18 mouse cellular contexts compared by ENCODE assay signal in the genomic region with DNA sequence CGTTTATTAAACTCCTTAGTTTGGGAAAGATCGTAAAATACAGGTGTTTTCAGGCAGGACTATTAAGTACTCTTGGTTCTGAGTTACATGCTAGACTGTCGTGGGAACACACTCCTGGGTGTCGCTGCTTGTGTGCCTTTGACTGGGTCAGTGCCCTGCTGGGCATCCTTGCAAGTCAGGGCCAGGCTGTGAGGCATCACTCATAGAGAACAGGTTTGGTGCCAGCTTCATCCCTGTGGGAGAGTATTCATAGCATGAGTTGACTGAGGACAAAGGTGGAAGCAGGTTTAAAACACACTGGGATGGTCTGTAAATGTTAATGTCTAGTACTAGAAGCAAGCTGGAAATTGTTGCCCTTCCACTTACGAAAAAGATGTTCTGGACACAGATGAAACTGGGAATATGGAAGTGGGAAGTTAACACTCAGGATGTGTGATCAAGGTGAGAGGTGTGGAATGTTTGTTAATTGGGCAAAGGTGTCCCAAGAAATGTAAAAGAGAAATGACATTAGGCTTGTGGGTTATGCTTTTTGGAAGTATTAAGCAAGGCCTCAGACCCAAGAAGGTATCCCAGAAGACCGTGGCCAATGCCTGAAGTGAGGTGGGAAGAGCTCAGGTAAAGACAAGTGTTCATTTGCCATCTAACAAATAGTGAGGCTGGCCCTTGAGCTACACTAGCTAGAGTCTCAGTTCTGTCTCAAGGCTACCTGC. TPM values are rescaled to one million over a fixed set of nuclear protein-coding genes. Genes with fewer than 3 reads are reported as not detected.
DNase-seq lines count a peak whose midpoint lies in the region; ATAC-seq and TF ChIP-seq lines count a peak whose summit lies in the region.
"Had no signal": no experiment of that assay in that cellular context is flagged by ENCODE, and none has a peak within 500 bp of the region (broad histone marks: within the 10 kb centered on the region; RNA-seq: fewer than 3 reads in every experiment).

No protein-coding gene starts in this region.

- no peaks in the 10 kb centered on the region for H3K9me3 ChIP-seq in MEL (replicated peaks; ENCODE audit: insufficient read depth, low read length)
- no peaks in the 10 kb centered on the region for H3K9me3 ChIP-seq in liver, embryonic 16.5 days (replicated peaks; ENCODE audit: control insufficient read depth, low read length)
- H3K9me3 ChIP-seq: embryonic facial prominence, embryonic 13.5 days; forebrain, embryonic 12.5 days; neural tube, embryonic 13.5 days had no signal

- no peak overlapping the region for H3K9ac ChIP-seq in heart, adult 2 months (ENCODE audit: low read depth, low read length)
- no peak overlapping the region for H3K9ac ChIP-seq in MEL (ENCODE audit: control insufficient read depth, low read depth, low read length, poor library complexity, severe bottlenecking)
- no peak overlapping the region for H3K9ac ChIP-seq in liver, embryonic 16.5 days (ENCODE audit: low read depth, low read length)
- H3K9ac ChIP-seq: embryonic facial prominence, embryonic 13.5 days; forebrain, embryonic 12.5 days had no signal

- no peak for ATAC-seq in liver, embryonic 16.5 days (ENCODE audit: low read depth)

- no peaks in the 10 kb centered on the region for H3K27me3 ChIP-seq in heart, adult 2 months (ENCODE audit: control insufficient read depth, insufficient read depth, low read length)
- H3K27me3 ChIP-seq in MEL (ENCODE audit: control insufficient read depth in 1 of 2, insufficient read depth in 2 of 2, low read length in 2 of 2): no peaks in the 10 kb centered on the region
- no peaks in the 10 kb centered on the region for H3K27me3 ChIP-seq in liver, embryonic 16.5 days (ENCODE audit: control insufficient read depth, insufficient read depth, low read depth, low read length)
- H3K27me3 ChIP-seq: embryonic facial prominence, embryonic 13.5 days; forebrain, embryonic 12.5 days; neural tube, embryonic 13.5 days had no signal

- H3K79me2 ChIP-seq in heart, adult 2 months (replicated peaks; ENCODE audit: control insufficient read depth, insufficient read depth, low read length): 0 out of 2 replicates have a peak, but pooled peaks cover 1% of the 10 kb centered on the region
- peaks cover 25% of the 10 kb centered on the region for H3K79me2 ChIP-seq in MEL (ENCODE audit: control insufficient read depth, insufficient read depth, low read length, poor library complexity)

- peak overlapping the region; percentile 87; the same call in 1 of the 2 replicates for H3K4me2 ChIP-seq in liver, embryonic 16.5 days (ENCODE audit: low read depth, low read length)
- H3K4me2 ChIP-seq: forebrain, embryonic 12.5 days had no signal

- no peak for TF ChIP-seq CTCF in heart, adult 2 months (IDR thresholded peaks at IDR 0.05)
- TF ChIP-seq CTCF in MEL (IDR thresholded peaks at IDR 0.05 in 2 of 3, conservative IDR thresholded peaks at IDR 0.05 in 1 of 3; ENCODE audit: control insufficient read depth in 1 of 3, insufficient read depth in 1 of 3, low read depth in 2 of 3, low read length in 3 of 3, poor library complexity in 1 of 3, severe bottlenecking in 1 of 3): no peak

- 92% methylated on average over 6 of the region's 6 CpGs for WGBS in heart, adult 2 months
- WGBS in liver, embryonic 16.5 days (ENCODE audit: insufficient replicate concordance): 88% methylated on average over 6 of the region's 6 CpGs

- no peak for DNase-seq in heart, adult 2 months
- no peak for DNase-seq in heart, adult 9 months (ENCODE audit: low spot score in 2 of 2)
- DNase-seq in 3T3-L1 (ENCODE audit: low read depth, low spot score) (peak; percentile 33), MEL (ENCODE audit: low read depth, low spot score) (peak; percentile 28)
- DNase-seq in left cerebral cortex, adult 9 months (ENCODE audit: low spot score in 2 of 2): no peak
- no peak for DNase-seq in embryo, embryonic 11 days
- DNase-seq: adrenal gland, postnatal 10 days; cerebellum, postnatal 36 days; kidney, adult 11 months; kidney, postnatal 36 days; layer of hippocampus, postnatal 36 days; lung, postnatal 14 days; midbrain, embryonic 14.5 days; right cerebral cortex, adult 18-20 months had no signal

- H3K27ac ChIP-seq in heart, adult 2 months: no peak overlapping the region
- H3K27ac ChIP-seq in MEL (ENCODE audit: control insufficient read depth, low read depth, low read length): no peak overlapping the region
- peak overlapping the region; percentile 0 for H3K27ac ChIP-seq in liver, embryonic 16.5 days (ENCODE audit: low read length)
- H3K27ac ChIP-seq: embryonic facial prominence, embryonic 13.5 days; forebrain, embryonic 12.5 days; neural tube, embryonic 13.5 days had no signal

- TF ChIP-seq RAD21 in MEL (IDR thresholded peaks at IDR 0.05; ENCODE audit: low read depth, low read length): no peak

- no peak overlapping the region for H3K4me3 ChIP-seq in heart, adult 2 months
- no peak overlapping the region for H3K4me3 ChIP-seq in MEL (ENCODE audit: control insufficient read depth in 1 of 2, insufficient read depth in 1 of 2, low read depth in 2 of 2, low read length in 2 of 2)
- 0 out of 2 replicates have a peak overlapping the region, but pooled peaks have one; percentile 11 for H3K4me3 ChIP-seq in liver, embryonic 16.5 days (ENCODE audit: low read depth, low read length)
- H3K4me3 ChIP-seq: embryonic facial prominence, embryonic 13.5 days; forebrain, embryonic 12.5 days; neural tube, embryonic 13.5 days had no signal

- H3K36me3 ChIP-seq in heart, adult 2 months (ENCODE audit: control insufficient read depth, insufficient read depth, low read length): peaks cover 10% of the 10 kb centered on the region
- peaks cover 14 to 36% of the 10 kb centered on the region in 2 experiments for H3K36me3 ChIP-seq in MEL (ENCODE audit: control insufficient read depth in 1 of 2, insufficient read depth in 2 of 2, low read length in 2 of 2)
- H3K36me3 ChIP-seq in liver, embryonic 16.5 days (ENCODE audit: control insufficient read depth, insufficient read depth): peaks cover 30% of the 10 kb centered on the region

- 0 out of 2 replicates have a peak, but pooled peaks have one; percentile 9 for TF ChIP-seq EP300 in heart, adult 2 months (IDR thresholded peaks at IDR 0.05; ENCODE audit: insufficient read depth, low read depth, low read length)
- TF ChIP-seq EP300 in MEL (IDR thresholded peaks at IDR 0.05; ENCODE audit: low read depth in 1 of 2, low read length in 2 of 2): no peak

- H3K4me1 ChIP-seq in heart, adult 2 months (ENCODE audit: control insufficient read depth, insufficient read depth, low read length): peaks cover 11% of the 10 kb centered on the region
- peaks cover 14 to 32% of the 10 kb centered on the region in 2 experiments for H3K4me1 ChIP-seq in MEL (ENCODE audit: control insufficient read depth in 1 of 2, insufficient read depth in 2 of 2, low read length in 2 of 2)
- H3K4me1 ChIP-seq in liver, embryonic 16.5 days (ENCODE audit: control insufficient read depth, low read depth, low read length): peaks cover 56% of the 10 kb centered on the region

- TF ChIP-seq POLR2A in heart, adult 2 months (IDR thresholded peaks at IDR 0.05; ENCODE audit: insufficient read depth, low read depth, low read length): peak; percentile 25; the same call in 1 of the 2 replicates
- peak in 1 of 2 experiments; percentile 65; a peak in 1 of 4 replicates for TF ChIP-seq POLR2A in MEL (IDR thresholded peaks at IDR 0.05; ENCODE audit: control insufficient read depth in 1 of 2, insufficient read depth in 1 of 2, low read depth in 1 of 2, low read length in 2 of 2, poor library complexity in 1 of 2)

- intact Hi-C loops in heart, adult 2 months (cut with DNase I): no loop called here

TF ChIP-seq in MEL, 35 proteins besides CTCF, POLR2A, EP300 and RAD21 (continues in another document):
- TF ChIP-seq MEF2A (IDR thresholded peaks at IDR 0.05; ENCODE audit: extremely low read depth, insufficient replicate concordance, low read depth, low read length, poor library complexity, severe bottlenecking): no peak
- TF ChIP-seq BHLHE40 (IDR thresholded peaks at IDR 0.05; ENCODE audit: borderline replicate concordance, low read depth, low read length): no peak
- TF ChIP-seq MXI1 (IDR thresholded peaks at IDR 0.05; ENCODE audit: low read depth, low read length): no peak
- TF ChIP-seq POLR2AphosphoS5 (IDR thresholded peaks at IDR 0.05; ENCODE audit: borderline replicate concordance, low read depth, low read length): peak; percentile 70; the same call in 1 of the 2 replicates
- TF ChIP-seq SMC3 (IDR thresholded peaks at IDR 0.05; ENCODE audit: low read depth, low read length): no peak
- TF ChIP-seq ZKSCAN1 (IDR thresholded peaks at IDR 0.05; ENCODE audit: low read depth, low read length): no peak
- peak; percentile 58; the same call in 1 of the 2 replicates for TF ChIP-seq ZMIZ1 (IDR thresholded peaks at IDR 0.05; ENCODE audit: low read depth, low read length)

RNA-seq across cellular contexts. Expression of gene Fth1, which starts 4.9 kb away (rescaled TPM):
- 1,000 to 10,000 TPM; 2,956 to 3,430 TPM for total RNA-seq in heart, adult 2 months (2021)
- polyA plus RNA-seq in heart, adult 2 months (2012; rRNA removed): 2,611 and 2,797 TPM in 2 replicates
- 444 and 518 TPM in 2 replicates for total RNA-seq in MEL (2012; rRNA removed)
- polyA plus RNA-seq in MEL (2012; ENCODE audit: insufficient read depth in 1 of 2, insufficient read length in 2 of 2, low read depth in 1 of 2, low replicate concordance in 2 of 2, missing spikeins in 1 of 2): 1,000 to 10,000 TPM; 2,118 to 2,175 TPM
- 3,514 and 3,691 TPM in 2 replicates for polyA plus RNA-seq in liver, embryonic 16.5 days (2015; fragmentation: Nextera tagmentation; extraction: Ambion mirVana)

RNA-seq across cellular contexts. Expression of gene Best1, which starts 16.1 kb away (rescaled TPM):
- total RNA-seq in heart, adult 2 months (2021): under 1 TPM; 0.10 to 0.11 TPM
- 0.45 and 0.47 TPM in 2 replicates for polyA plus RNA-seq in heart, adult 2 months (2012; rRNA removed)
- not detected in 2 replicates for total RNA-seq in MEL (2012; rRNA removed)
- under 1 TPM in 1 of 2 experiments, not detected in 1; 0.08 TPM for polyA plus RNA-seq in MEL (2012; ENCODE audit: insufficient read depth in 1 of 2, insufficient read length in 2 of 2, low read depth in 1 of 2, low replicate concordance in 2 of 2, missing spikeins in 1 of 2)
- 0.13 and 0.14 TPM in 2 replicates for polyA plus RNA-seq in liver, embryonic 16.5 days (2015; fragmentation: Nextera tagmentation; extraction: Ambion mirVana)

RNA-seq across cellular contexts. Expression of gene Rab3il1, which starts 16.1 kb away (rescaled TPM):
- 1 to 10 TPM; 5.9 to 6.5 TPM for total RNA-seq in heart, adult 2 months (2021)
- 11.1 and 14.2 TPM in 2 replicates for polyA plus RNA-seq in heart, adult 2 months (2012; rRNA removed)
- 0.52 and 1.0 TPM in 2 replicates for total RNA-seq in MEL (2012; rRNA removed)
- polyA plus RNA-seq in MEL (2012; ENCODE audit: insufficient read depth in 1 of 2, insufficient read length in 2 of 2, low read depth in 1 of 2, low replicate concordance in 2 of 2, missing spikeins in 1 of 2): 1 to 10 TPM in 1 of 2 experiments, not detected in 1; 1.4 TPM
- 236 and 248 TPM in 2 replicates for polyA plus RNA-seq in liver, embryonic 16.5 days (2015; fragmentation: Nextera tagmentation; extraction: Ambion mirVana)

RNA-seq across cellular contexts. Expression of gene Fads3, which starts 56.0 kb away (rescaled TPM):
- 10 to 100 TPM; 29.7 to 33.7 TPM for total RNA-seq in heart, adult 2 months (2021)
- 104 and 135 TPM in 2 replicates for polyA plus RNA-seq in heart, adult 2 months (2012; rRNA removed)
- 1.4 and 2.3 TPM in 2 replicates for total RNA-seq in MEL (2012; rRNA removed)
- polyA plus RNA-seq in MEL (2012; ENCODE audit: insufficient read depth in 1 of 2, insufficient read length in 2 of 2, low read depth in 1 of 2, low replicate concordance in 2 of 2, missing spikeins in 1 of 2): 10 to 100 TPM in 1 of 2 experiments, not detected in 1; 11.2 TPM
- 7.3 and 8.6 TPM in 2 replicates for polyA plus RNA-seq in liver, embryonic 16.5 days (2015; fragmentation: Nextera tagmentation; extraction: Ambion mirVana)

Comparison
In these comparisons a context has a peak if more than half of its experiments do, and no peak if none do; other contexts are left out.
1. DNase-seq: peak in 3T3-L1 (single experiment) and MEL (single experiment); none in heart, adult 2 months (0 of 2), heart, adult 9 months (0 of 2), left cerebral cortex, adult 9 months (0 of 2) and embryo, embryonic 11 days (single experiment).
2. RNA of gene Rab3il1, which starts 16.1 kb away (polyA plus RNA-seq): 236 to 248 TPM in liver, embryonic 16.5 days; 11.1 to 14.2 TPM in heart, adult 2 months and 1.4 TPM in MEL; every median in the first group is over 10 times any median in the second.